Mouse (Mus musculus): Measurements from ENCODE around the gene Sh2d4b.

Sh2d4b gene

GRCm38 (mm10) chr14:40917632-40918031, 24.6 kb upstream of the Sh2d4b start:
- no peak for TF ChIP-seq GATA4 (IDR thresholded peaks at IDR 0.05; ENCODE audit: insufficient replicate concordance, low read length)

GRCm38 (mm10) chr14:40916667-40917066, 23.6 kb upstream of the Sh2d4b start:
- no peak for TF ChIP-seq GATA4 (IDR thresholded peaks at IDR 0.05; ENCODE audit: insufficient replicate concordance, low read length)

GRCm38 (mm10) chr14:40915838-40916237, 22.8 kb upstream of the Sh2d4b start:
- peak; percentile 95; the same call in 1 of the 2 replicates for TF ChIP-seq GATA4 (IDR thresholded peaks at IDR 0.05; ENCODE audit: insufficient replicate concordance, low read length)

- TF ChIP-seq GATA4 (IDR thresholded peaks at IDR 0.05; ENCODE audit: insufficient replicate concordance, low read length), result peak; percentile 50; the same call in 1 of the 2 replicates
Measured at GRCm38 (mm10) chr14:40914701-40915100, 21.6 kb upstream of the Sh2d4b start.

DNA sequence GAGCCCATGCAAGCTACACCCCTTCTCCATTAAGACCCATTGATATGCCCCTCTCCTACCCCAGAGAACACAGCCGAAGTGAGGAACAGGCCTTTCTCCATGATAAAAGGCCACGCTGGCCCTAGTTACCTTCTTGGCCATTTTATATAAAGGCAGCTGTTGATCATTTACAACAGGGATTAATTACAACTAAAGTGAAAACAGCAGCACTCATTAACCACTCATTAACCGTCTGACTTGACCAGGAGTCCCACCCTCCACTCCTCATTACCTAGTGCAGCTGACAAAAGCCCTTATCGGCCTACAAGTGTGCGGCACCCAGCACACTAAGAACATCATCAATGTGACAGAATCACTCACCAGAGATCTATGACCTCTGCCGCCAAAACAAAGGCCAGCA, 20.6 kb upstream of the Sh2d4b start:
- TF ChIP-seq GATA4 (IDR thresholded peaks at IDR 0.05; ENCODE audit: insufficient replicate concordance, low read length), result no peak

GRCm38 (mm10) chr14:40911529-40911928, 18.5 kb upstream of the Sh2d4b start:
- TF ChIP-seq GATA4 (IDR thresholded peaks at IDR 0.05; ENCODE audit: insufficient replicate concordance, low read length), result no peak

DNA sequence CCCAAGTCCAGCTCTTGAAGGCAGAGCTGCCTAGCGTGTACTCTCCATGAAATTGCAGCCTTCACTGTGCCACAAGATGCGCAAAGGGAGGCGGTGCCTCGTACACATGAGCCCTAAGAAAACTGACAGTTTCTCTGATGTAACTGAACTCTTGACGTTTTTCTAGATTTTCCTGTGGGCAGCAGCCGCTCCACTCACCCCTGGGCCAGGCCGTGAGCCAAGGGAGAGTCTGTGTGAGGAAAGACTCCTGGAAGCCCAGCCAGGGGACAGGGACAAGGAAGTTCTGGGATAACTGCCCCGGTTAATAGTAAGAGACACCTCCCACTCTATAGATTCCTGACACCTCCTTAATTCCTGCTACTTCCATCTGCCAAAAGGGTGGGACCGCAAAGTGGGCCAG, 15.7 kb upstream of the Sh2d4b start:
- TF ChIP-seq GATA4 (IDR thresholded peaks at IDR 0.05; ENCODE audit: insufficient replicate concordance, low read length), result no peak

GRCm38 (mm10) chr14:40906770-40907169, 13.7 kb upstream of the Sh2d4b start:
- TF ChIP-seq GATA4 (IDR thresholded peaks at IDR 0.05; ENCODE audit: insufficient replicate concordance, low read length), result no peak

DNA sequence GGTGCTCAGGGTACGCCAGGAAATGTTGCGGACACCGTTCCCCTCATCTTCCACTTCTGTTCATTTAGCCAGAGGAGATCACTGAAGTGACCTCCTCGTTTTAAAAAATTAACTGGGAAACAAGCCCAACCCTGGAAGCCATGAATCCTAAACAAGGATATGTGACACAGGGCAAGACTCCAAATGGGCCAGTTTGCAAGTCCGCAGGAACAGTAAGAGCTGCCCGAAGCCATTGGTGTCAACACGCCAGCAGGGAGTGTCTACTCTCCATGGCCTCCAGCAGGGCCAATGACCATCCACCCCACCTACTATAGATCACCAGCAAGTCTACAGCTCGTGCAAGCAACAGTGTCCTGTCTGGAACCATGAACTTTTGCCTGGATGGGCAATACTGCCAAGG, 12.7 kb upstream of the Sh2d4b start:
- TF ChIP-seq GATA4 (IDR thresholded peaks at IDR 0.05; ENCODE audit: insufficient replicate concordance, low read length), result no peak

- no peak for TF ChIP-seq GATA4 (IDR thresholded peaks at IDR 0.05; ENCODE audit: insufficient replicate concordance, low read length)
Measured at GRCm38 (mm10) chr14:40902307-40903055, 9.4 kb upstream of the Sh2d4b start.

DNA sequence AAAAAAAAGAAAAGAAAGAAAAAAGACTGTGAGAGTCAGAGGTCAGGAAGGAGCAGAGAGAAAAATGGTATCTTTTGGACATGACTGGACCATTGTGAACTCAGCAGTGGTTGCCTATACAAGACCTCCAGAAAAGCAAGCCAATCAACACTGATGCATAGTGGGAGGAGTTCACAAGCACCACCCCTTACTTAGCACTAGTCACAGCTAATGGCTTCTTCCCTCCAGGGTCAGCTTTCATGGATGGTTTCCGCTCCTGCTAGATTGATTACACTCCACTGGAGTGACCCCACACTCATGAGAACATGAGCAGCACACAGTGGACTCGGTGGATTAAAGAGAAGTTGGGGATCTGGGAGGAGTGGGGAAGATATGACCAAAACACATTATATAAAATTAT, 7.2 kb upstream of the Sh2d4b start:
- TF ChIP-seq GATA4 (IDR thresholded peaks at IDR 0.05; ENCODE audit: insufficient replicate concordance, low read length), result no peak

DNA sequence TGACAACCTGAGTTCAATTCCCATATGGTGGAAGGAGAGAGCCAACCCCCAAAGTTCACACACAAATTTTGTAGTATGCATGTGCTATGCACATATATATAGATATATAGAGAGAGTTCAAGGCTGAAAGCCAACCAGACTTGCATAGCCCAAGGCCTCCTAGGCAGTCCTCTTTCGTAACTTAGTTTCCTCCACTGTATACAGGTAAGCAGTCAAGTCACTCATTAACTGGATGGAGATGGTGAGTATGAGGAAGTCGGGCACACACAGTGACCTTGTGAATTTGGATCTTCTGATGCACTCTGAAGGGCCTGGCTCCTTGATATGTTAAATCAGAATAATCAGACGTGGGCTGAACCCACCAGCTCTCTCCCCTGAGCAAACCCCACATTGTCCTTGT, 4.8 kb upstream of the Sh2d4b start:
- no peak for TF ChIP-seq GATA4 (IDR thresholded peaks at IDR 0.05; ENCODE audit: insufficient replicate concordance, low read length)

DNA sequence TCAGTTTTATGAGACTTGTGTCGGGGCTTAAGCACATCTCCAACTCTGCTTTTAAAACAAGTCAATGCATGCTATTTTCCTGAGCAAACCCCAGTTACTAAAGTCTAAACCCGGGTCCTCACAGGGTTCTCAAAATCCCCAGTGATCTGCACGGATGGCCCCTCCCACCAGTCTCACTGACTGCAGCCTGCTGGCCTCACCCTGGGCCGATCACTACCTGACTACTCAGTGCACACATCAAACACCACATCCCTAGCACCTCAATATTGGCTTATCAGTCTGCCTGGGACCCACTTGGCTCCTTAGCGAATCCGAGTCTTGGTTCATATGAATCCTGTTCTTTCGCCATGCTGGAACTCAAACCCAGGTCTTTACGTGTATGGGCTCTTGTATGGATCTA, 2.6 kb upstream of the Sh2d4b start:
- TF ChIP-seq GATA4 (IDR thresholded peaks at IDR 0.05; ENCODE audit: insufficient replicate concordance, low read length), result no peak

DNA sequence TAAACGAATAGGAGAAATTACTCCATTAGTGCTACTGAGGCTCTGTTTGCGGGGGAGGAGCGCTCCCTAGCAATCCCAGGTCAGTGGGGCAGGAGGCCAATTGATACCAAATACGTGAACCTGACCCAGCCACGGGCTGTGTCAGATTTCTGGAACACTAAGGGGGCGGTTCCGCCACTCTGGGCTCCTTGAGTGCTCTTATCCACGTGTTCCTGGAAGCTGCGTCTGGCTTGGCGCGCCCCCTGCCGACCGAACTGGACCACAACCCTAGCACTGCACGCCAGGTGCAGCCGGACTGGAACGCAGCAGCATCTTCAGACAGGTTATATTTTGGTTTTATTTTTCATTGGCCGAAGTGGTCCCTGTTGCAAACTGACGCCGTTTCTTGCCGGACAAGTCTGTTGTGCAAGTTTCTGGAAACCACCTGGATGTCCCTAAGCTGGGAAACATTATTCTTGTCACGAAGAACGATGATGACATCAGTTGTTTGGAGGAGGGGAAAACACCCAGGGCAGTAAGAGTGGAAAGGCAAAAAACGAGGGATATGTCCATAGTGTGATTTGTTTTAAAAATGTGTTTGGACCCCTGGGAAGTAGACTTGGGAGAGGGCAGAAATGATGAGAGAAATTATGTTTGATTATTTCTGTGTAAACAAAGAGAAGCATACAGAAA, 1.6 kb upstream of the Sh2d4b start:
- no peak; the same call in 1 of the 2 replicates for TF ChIP-seq GATA4 (IDR thresholded peaks at IDR 0.05; ENCODE audit: insufficient replicate concordance, low read length)

- TF ChIP-seq GATA4 (IDR thresholded peaks at IDR 0.05; ENCODE audit: insufficient replicate concordance, low read length), result no peak
Measured at GRCm38 (mm10) chr14:40893884-40894283, 818 bp upstream of the Sh2d4b start.

- TF ChIP-seq GATA4 (IDR thresholded peaks at IDR 0.05; ENCODE audit: insufficient replicate concordance, low read length), result no peak
Measured at GRCm38 (mm10) chr14:40892326-40892825, 690 bp downstream of the Sh2d4b start.
